Mouse (Mus musculus) layer of hippocampus, postnatal 10 days (tissue): ENCODE data around the gene Sos1. TPM values are rescaled to one million over a fixed set of nuclear protein-coding genes. Genes with fewer than 3 reads are reported as not detected.
"Not testable (repeated sequence)": the region's sequence is repeated elsewhere in the genome, so short reads cannot be mapped to it uniquely, and the experiment has no call there.

ENCODE experiments used
- DNase-seq, 2 experiments: peaks; one replicate each; pipeline ENCODE4 v3.0.0; 2021; ENCODE audit warnings: low spot score in 2 of 2
- total RNA-seq, 2 experiments: library from RNA; stranded (reverse); gene quantifications; 2 replicates each; pipeline ENCODE4 v1.2.3; 2021

Gene Sos1
- total RNA-seq, 2 experiments from 2014 or later = 37.8 to 41.5 TPM

GRCm38 (mm10) chr17:80496185-80496584 is 15.9 kb upstream of the Sos1 start:
- DNase-seq = no peak

- no peak for DNase-seq
Measured at GRCm38 (mm10) chr17:80493891-80494290, 13.6 kb upstream of the Sos1 start.

- no peak for DNase-seq
Measured at GRCm38 (mm10) chr17:80492811-80493210, 12.6 kb upstream of the Sos1 start.

- no peak for DNase-seq
Measured at GRCm38 (mm10) chr17:80492274-80492673, 12.0 kb upstream of the Sos1 start.

- no peak for DNase-seq
Measured at GRCm38 (mm10) chr17:80490166-80490565, 9.9 kb upstream of the Sos1 start.

- DNase-seq = no peak
Measured at GRCm38 (mm10) chr17:80488918-80489317, 8.7 kb upstream of the Sos1 start.

- DNase-seq = no peak
Measured at GRCm38 (mm10) chr17:80485160-80485559, 4.9 kb upstream of the Sos1 start.

GRCm38 (mm10) chr17:80480855-80481224 is 587 bp upstream of the Sos1 start:
- DNase-seq = no peak

GRCm38 (mm10) chr17:80479295-80480030 is 790 bp downstream of the Sos1 start:
- DNase-seq = peak; percentile 53 to 66

GRCm38 (mm10) chr17:80477679-80478078 is 2.6 kb downstream of the Sos1 start:
- no peak for DNase-seq

- no peak for DNase-seq
Measured at GRCm38 (mm10) chr17:80476496-80476895, 3.8 kb downstream of the Sos1 start.

- no peak for DNase-seq
Measured at GRCm38 (mm10) chr17:80471056-80471802, 9.0 kb downstream of the Sos1 start.

GRCm38 (mm10) chr17:80468417-80468894 is 11.8 kb downstream of the Sos1 start:
- DNase-seq = not testable (repeated sequence)

- DNase-seq = no peak
Measured at GRCm38 (mm10) chr17:80460258-80460657, 20.0 kb downstream of the Sos1 start.

GRCm38 (mm10) chr17:80455648-80456047 is 24.6 kb downstream of the Sos1 start:
- DNase-seq = no peak

- DNase-seq = no peak
Measured at GRCm38 (mm10) chr17:80450426-80451030, 29.7 kb downstream of the Sos1 start.

- no peak for DNase-seq
Measured at GRCm38 (mm10) chr17:80446470-80446869, 33.8 kb downstream of the Sos1 start.

GRCm38 (mm10) chr17:80445433-80445832 is 34.8 kb downstream of the Sos1 start:
- DNase-seq = no peak

GRCm38 (mm10) chr17:80435680-80436079 is 44.6 kb downstream of the Sos1 start:
- no peak for DNase-seq

GRCm38 (mm10) chr17:80434430-80434829 is 45.8 kb downstream of the Sos1 start:
- DNase-seq = no peak

- DNase-seq = no peak
Measured at GRCm38 (mm10) chr17:80431997-80432396, 48.3 kb downstream of the Sos1 start.

- no peak for DNase-seq
Measured at GRCm38 (mm10) chr17:80427966-80428365, 52.3 kb downstream of the Sos1 start.
